Mouse (Mus musculus) lung, embryonic 15.5 days (tissue): Measurements from ENCODE around the gene Fam71e1. TPM values are rescaled to one million over a fixed set of nuclear protein-coding genes. Genes with fewer than 3 reads are reported as not detected.
A peak's percentile ranks its signal among the peaks of the same experiment; 100 is the strongest.

Experiments
- ATAC-seq: fragments of 200-750 bp; cut with Nextera tagmentation; 2 replicates; pipeline ENCODE4 v1.8.0; 2017; ENCODE audit warnings: moderate number of reproducible peaks, borderline replicate concordance; ENCODE audit not compliant: low FRiP score, low TSS enrichment; ENCODE audit errors: extremely low read depth
- H3K27ac ChIP-seq: fragments of 300-500 bp; sonication (generic); 2 replicates; pipeline ENCODE4 v1.5.1; 2015; ENCODE audit warnings: moderate library complexity, mild to moderate bottlenecking, inconsistent platforms
- H3K27me3 ChIP-seq: fragments of 300-500 bp; sonication (generic); 2 replicates; pipeline ENCODE4 v1.6.1; 2015; ENCODE audit warnings: inconsistent platforms
- H3K36me3 ChIP-seq: fragments of 300-500 bp; sonication (generic); 2 replicates; pipeline ENCODE4 v1.6.1; 2015; ENCODE audit warnings: inconsistent platforms
- H3K4me1 ChIP-seq: fragments of 300-500 bp; sonication (generic); 2 replicates; pipeline ENCODE4 v1.6.1; 2015; ENCODE audit warnings: inconsistent platforms
- H3K4me2 ChIP-seq: fragments of 300-500 bp; sonication (generic); 2 replicates; pipeline ENCODE4 v1.6.1; 2015; ENCODE audit warnings: inconsistent platforms, mild to moderate bottlenecking, moderate library complexity
- H3K4me3 ChIP-seq: fragments of 300-500 bp; sonication (generic); 2 replicates; pipeline ENCODE4 v1.5.1; 2015; ENCODE audit warnings: mild to moderate bottlenecking, inconsistent platforms
- H3K9ac ChIP-seq: fragments of 300-500 bp; sonication (generic); 2 replicates; pipeline ENCODE4 v1.6.1; 2015; ENCODE audit warnings: inconsistent platforms
- H3K9me3 ChIP-seq: fragments of 300-500 bp; sonication (generic); 2 replicates; pipeline ENCODE4 v1.6.1; 2016; ENCODE audit warnings: inconsistent platforms
- WGBS: fragments of 180-500 bp; shearing (Covaris S2); methylation state at CpG from one replicate; pipeline ENCODE4 v1.1.7; 2015; 5-methylcytosine and 5-hydroxymethylcytosine counted together
- microRNA-seq: library from miRNA; unstranded; fragments of <30 nt; microRNA quantifications from one replicate; pipeline ENCODE4, GENCODE M21; 2016
- polyA plus RNA-seq: library from polyadenylated mRNA; unstranded; fragments of >200 nt; fragmentation: Nextera tagmentation; extraction: Ambion mirVana; gene quantifications from 2 replicates; pipeline ENCODE4 v1.2.1, GENCODE M21; 2015

Fam71e1 gene
- polyA plus RNA-seq, 1 experiment from 2014 or later = 11.1 TPM

DNA sequence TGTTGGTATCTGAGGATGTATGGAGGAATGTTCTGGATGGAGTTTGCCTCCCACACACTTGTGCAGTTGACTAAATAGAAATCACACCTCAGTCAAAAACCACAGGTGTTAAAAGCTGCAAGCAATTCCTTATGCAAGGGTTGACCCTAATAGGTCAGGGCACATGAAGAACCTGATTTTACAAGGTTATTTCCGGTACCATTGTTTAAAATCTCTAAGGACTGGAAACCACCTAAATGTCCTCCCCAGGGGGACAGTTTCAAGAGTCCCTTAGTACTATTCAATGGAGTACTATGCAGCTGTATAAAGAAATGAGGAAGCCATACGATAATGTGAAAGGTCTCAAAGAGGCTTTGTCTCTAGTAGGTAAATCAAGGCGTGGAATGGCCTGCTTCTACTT lies 49.9 kb downstream of the Fam71e1 start:
- Histone ChIP-seq H3K9ac (no peak overlapping the region), H3K27me3 (no peaks in the 10 kb centered on the region), H3K4me2 (no peak overlapping the region), H3K4me1 (peaks cover 13% of the 10 kb centered on the region), H3K27ac (no peak overlapping the region), H3K9me3 (no peaks in the 10 kb centered on the region), H3K4me3 (no peak overlapping the region), H3K36me3 (peaks cover 32% of the 10 kb centered on the region)
- whole genome bisulfite sequencing = 96% methylated on average over 3 of the region's 3 CpGs
- ATAC-seq = no peak

DNA sequence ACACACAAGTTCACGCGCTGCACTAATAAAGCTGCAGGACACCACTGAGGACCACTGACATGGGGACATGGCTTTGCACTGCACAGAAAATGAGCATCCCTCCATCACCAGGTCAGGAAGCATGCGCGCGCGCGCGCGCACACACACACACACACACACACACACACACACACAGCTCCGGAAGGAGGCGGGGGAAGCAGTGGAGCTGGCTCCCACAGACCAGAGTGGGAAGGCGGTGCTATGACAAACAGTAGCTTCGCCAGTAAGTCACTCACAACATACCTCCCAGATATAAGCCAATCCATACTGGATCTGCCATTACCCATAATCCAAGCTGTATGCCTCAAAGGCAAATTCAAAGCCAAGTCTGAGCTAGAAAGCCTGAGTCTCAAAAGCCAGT lies 50.7 kb downstream of the Fam71e1 start:
- no peaks in the 10 kb centered on the region for H3K9me3 ChIP-seq
- H3K4me2 ChIP-seq = peak overlapping the region; percentile 81
- ATAC-seq = no peak
- WGBS = 90% methylated on average over 13 of the region's 13 CpGs
- no peaks in the 10 kb centered on the region for H3K27me3 ChIP-seq
- peaks cover 34% of the 10 kb centered on the region for H3K36me3 ChIP-seq
- peak overlapping the region; percentile 72 for H3K4me3 ChIP-seq
- peaks cover 13% of the 10 kb centered on the region for H3K4me1 ChIP-seq
- H3K27ac ChIP-seq = no peak overlapping the region
- H3K9ac ChIP-seq = peak overlapping the region; percentile 59

DNA sequence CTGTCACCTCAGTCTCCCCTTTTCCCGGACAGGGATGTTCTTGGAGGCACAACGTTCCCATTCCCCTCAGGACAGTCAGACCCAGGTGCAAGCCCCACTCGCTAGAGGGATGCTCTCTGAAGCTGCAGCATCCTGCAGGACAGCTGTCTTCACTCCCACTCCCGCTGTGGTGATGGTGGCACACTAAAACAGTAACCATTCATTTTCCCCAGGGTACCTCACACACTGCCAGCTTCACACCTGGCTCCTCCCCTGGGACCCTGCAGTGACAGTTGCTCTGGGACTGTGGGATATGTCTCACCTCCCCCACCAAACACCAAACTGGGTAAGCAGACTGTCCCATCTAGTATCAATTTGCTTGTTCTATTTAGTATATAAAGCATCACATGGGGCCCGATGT lies 51.3 kb downstream of the Fam71e1 start:
- Histone ChIP-seq H3K4me2 (peak overlapping the region; percentile 81), H3K9ac (peak overlapping the region; percentile 59), H3K27ac (no peak overlapping the region), H3K4me1 (peaks cover 17% of the 10 kb centered on the region), H3K27me3 (no peaks in the 10 kb centered on the region), H3K4me3 (peak overlapping the region; percentile 72), H3K9me3 (no peaks in the 10 kb centered on the region), H3K36me3 (peaks cover 29% of the 10 kb centered on the region)
- ATAC-seq = no peak
- WGBS = 11% methylated on average over 5 of the region's 5 CpGs

DNA sequence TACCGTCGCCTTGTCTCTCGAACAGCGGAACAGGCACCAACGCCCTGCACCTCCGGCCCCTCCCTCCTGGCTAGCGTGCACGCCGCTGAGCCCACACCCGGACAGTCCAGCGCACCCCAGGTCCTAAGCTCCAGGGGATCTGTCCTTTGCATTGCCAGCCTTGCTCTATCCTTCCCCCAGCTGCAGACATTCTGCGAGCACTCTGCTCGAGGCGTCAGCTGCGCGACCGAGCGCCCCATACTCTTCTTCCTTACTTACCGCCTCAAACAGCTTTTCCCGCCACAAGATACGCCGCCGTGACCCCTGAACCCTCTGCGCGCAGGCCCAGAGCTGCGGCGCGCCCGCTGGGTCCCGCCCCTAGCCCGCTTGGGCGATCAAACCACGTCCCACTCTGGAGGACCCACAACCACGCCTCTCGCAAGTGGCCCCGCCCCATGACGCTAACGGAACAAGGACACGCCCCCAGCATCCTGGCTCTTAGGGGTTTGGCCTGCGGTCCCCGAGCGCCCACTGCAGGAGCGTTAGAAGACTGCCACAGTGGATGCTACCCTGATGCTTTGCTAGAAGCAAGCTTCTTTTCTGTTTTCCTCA lies 52.2 kb downstream of the Fam71e1 start, which contains the start of gene Pold1:
Pold1 (minus strand) TSS at position 353 of the 591 bp plus-strand sequence.
- Histone ChIP-seq H3K4me1 (peaks cover 22% of the 10 kb centered on the region), H3K9ac (peak within 1 kb of the TSS; percentile 59), H3K4me2 (peak within 1 kb of the TSS; percentile 81), H3K27ac (peak within 1 kb of the TSS; percentile 74), H3K4me3 (peak within 1 kb of the TSS; percentile 72), H3K9me3 (no peaks in the 10 kb centered on the region), H3K27me3 (no peaks in the 10 kb centered on the region), H3K36me3 (peaks cover 29% of the 10 kb centered on the region)
- ATAC-seq = peak; percentile 94
- WGBS = under 1% methylated on average over 43 of the region's 43 CpGs

DNA sequence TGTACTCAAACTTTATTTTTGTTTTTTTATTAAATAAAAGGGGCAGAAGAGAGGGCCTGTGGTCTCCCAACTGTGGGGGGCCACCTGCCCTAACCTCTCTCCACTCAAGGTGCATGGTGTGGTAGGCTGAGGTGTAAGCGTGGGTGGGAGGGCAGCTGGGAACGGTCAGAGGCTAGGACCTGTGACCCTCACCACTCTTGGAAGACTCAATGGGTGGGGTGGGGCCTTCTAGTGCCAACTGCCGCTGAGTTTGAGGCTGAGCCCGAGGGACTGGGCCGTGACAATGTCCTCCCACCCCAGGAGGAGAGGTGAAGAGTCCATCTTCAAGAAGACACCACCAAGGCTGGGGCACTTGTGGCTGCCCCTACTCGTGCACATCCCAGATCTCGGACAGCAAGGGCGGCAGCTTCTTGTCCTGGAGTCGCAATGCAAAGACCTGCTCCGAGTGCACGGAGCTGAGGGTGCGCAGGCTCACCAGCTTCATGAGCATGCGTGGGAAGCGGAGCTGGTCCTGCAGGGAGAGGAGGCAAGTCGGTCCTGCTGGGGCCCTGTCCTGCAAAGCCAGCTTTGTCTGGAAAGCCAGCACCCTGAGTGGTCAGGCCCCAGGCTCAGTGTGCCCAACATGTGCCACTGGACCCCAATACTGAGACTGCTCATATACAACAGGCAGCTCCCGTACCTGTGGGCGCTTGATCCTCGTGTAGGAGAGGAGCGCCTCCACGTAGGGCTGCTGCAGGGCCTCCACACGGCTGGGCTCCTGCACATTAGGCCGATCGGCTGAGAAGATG lies 53.4 kb downstream of the Fam71e1 start:
- H3K9ac ChIP-seq = no peak overlapping the region
- H3K4me2 ChIP-seq = no peak overlapping the region
- peaks cover 29% of the 10 kb centered on the region for H3K36me3 ChIP-seq
- WGBS = 95% methylated on average over 23 of the region's 23 CpGs
- ATAC-seq = no peak
- no peaks in the 10 kb centered on the region for H3K9me3 ChIP-seq
- H3K4me1 ChIP-seq = peaks cover 22% of the 10 kb centered on the region
- no peaks in the 10 kb centered on the region for H3K27me3 ChIP-seq
- H3K27ac ChIP-seq = no peak overlapping the region
- H3K4me3 ChIP-seq = no peak overlapping the region

DNA sequence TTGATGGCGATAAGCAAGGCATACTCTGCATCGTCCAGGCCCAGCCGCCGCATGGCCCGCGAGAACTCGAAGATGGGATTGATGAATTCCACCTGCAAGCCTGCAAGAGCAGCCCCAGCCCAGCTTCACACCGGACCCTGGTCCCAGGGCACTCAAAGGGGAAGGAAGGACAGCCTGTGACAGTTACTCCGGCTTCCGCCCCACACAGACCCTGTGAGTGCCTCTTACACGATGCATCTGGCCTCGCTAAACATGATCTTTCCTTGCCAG lies 54.0 kb downstream of the Fam71e1 start:
- no peak for ATAC-seq
- Histone ChIP-seq H3K27ac (no peak overlapping the region), H3K9ac (no peak overlapping the region), H3K9me3 (no peaks in the 10 kb centered on the region), H3K4me2 (no peak overlapping the region), H3K36me3 (peaks cover 29% of the 10 kb centered on the region), H3K4me1 (peaks cover 22% of the 10 kb centered on the region), H3K27me3 (no peaks in the 10 kb centered on the region), H3K4me3 (no peak overlapping the region)
- WGBS = 90% methylated on average over 12 of the region's 12 CpGs

Small RNA genes lying within 50 kb of the gene (microRNA-seq; reads per million reads assigned to microRNA genes)
- gene Mir7052 (0.93 reads per million), gene Mir7053 (not detected)

Other genes starting within 250 kb of the Fam71e1 start
- gene 1700028J19Rik, start 249.9 kb upstream of the Fam71e1 start, polyA plus RNA-seq = 1.4 TPM in 2 replicates
- gene 2410002F23Rik, start 249.9 kb upstream of the Fam71e1 start, polyA plus RNA-seq = 133 TPM in 2 replicates
- gene Acp4, start 239.2 kb upstream of the Fam71e1 start, polyA plus RNA-seq = not detected in 2 replicates
- not detected in 2 replicates for gene Gm15517, start 235.1 kb upstream of the Fam71e1 start, polyA plus RNA-seq
- 2.5 and 2.6 TPM in 2 replicates for gene Clec11a, start 189.7 kb upstream of the Fam71e1 start, polyA plus RNA-seq
- 0.96 and 1.1 TPM in 2 replicates for gene Shank1, start 186.3 kb upstream of the Fam71e1 start, polyA plus RNA-seq
- gene Syt3, start 112.5 kb upstream of the Fam71e1 start, polyA plus RNA-seq = 2.1 and 2.3 TPM in 2 replicates
- 1.1 and 1.4 TPM in 2 replicates for gene 1700008O03Rik, start 110.8 kb upstream of the Fam71e1 start, polyA plus RNA-seq
- gene Lrrc4b, start 67.6 kb upstream of the Fam71e1 start, polyA plus RNA-seq = 0.88 and 0.98 TPM in 2 replicates
- gene Aspdh, start 31.2 kb upstream of the Fam71e1 start, polyA plus RNA-seq = 0.62 and 0.88 TPM in 2 replicates
- 109 and 111 TPM in 2 replicates for gene Josd2, start 28.6 kb upstream of the Fam71e1 start, polyA plus RNA-seq
- gene Emc10, start 52 bp upstream of the Fam71e1 start, polyA plus RNA-seq = 107 and 108 TPM in 2 replicates
- 0.45 and 0.65 TPM in 2 replicates for gene Mybpc2, start 28.1 kb downstream of the Fam71e1 start, polyA plus RNA-seq
- gene Spib, start 35.5 kb downstream of the Fam71e1 start, polyA plus RNA-seq = 0.77 and 2.0 TPM in 2 replicates
- 108 and 112 TPM in 2 replicates for gene Pold1, start 52.3 kb downstream of the Fam71e1 start, polyA plus RNA-seq
- 68.4 and 75.3 TPM in 2 replicates for gene Nr1h2, start 57.4 kb downstream of the Fam71e1 start, polyA plus RNA-seq
- 30.9 and 42.2 TPM in 2 replicates for gene Napsa, start 75.8 kb downstream of the Fam71e1 start, polyA plus RNA-seq
- gene Kcnc3, start 94.1 kb downstream of the Fam71e1 start, polyA plus RNA-seq = 1.5 and 2.1 TPM in 2 replicates
- 44.1 and 47.8 TPM in 2 replicates for gene Myh14, start 174.3 kb downstream of the Fam71e1 start, polyA plus RNA-seq
- not detected in 2 replicates for gene Izumo2, start 212.2 kb downstream of the Fam71e1 start, polyA plus RNA-seq